Mouse (Mus musculus) kidney, adult 9 months (tissue): Measurements from ENCODE around the gene Caln1.
"Not testable (repeated sequence)": the region's sequence is repeated elsewhere in the genome, so short reads cannot be mapped to it uniquely, and the experiment has no call there.

Experiments used
- DNase-seq: peaks from one replicate; pipeline ENCODE4 v3.0.0; 2022

Caln1 gene

DNA sequence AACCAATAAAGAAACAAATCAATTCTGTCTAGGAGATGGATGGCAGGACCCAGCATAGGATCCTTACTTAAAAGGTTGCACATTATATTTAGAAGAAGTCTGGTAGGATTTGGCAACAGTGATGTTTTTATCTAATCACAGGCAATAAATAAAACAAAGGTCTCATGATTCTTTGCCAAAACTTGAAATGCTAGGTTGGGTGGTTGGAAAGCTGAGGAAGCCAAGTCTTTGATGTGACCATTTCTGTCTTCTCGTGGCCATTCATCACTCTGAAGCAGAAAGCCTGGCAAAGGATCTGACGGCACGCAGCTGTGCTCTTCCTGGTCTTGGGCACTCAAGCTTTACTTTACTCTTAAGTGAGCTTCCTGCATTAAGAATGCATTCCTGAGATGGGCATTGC is 193.9 kb downstream of the Caln1 start:
- no peak for DNase-seq

DNA sequence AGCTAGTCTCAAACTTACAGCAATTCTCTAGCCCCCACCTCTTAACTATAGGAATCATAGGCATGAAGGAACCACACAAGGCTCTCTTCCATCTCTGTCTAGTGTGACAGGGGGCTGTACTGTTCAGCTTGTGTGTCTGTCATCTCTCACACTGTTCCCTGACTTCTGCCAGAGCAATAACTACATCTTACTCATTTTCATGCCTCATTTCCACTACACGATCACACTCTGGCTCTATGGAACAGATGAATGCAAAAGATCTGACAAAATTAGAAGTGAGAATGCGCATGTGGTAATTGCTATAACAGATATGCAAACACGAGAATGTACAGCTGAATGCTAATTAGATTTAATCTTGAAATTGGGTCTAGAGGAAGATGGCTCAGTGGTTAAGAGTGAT is 196.7 kb downstream of the Caln1 start:
- DNase-seq, result no peak

GRCm38 (mm10) chr5:130577581-130577980 is 208.3 kb downstream of the Caln1 start:
- no peak for DNase-seq

DNA sequence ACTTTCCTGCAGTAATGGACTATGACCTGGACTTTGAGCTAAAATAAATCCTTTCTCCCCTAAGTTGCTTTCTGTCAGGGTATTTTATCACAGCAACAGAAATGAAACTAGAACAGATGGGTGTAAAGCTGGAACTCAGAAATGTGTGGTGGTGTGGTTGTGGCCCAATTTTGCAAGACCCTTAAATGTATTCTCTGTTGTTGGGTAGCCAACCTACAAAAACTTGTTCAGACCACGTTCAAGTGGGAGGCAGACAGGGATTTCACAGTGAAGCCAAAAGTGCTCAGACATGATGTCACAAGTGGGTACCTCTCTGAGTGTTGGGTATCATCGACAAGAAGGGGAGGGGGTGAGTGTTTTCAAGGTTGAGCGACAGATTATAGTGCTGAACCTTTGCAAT is 214.8 kb downstream of the Caln1 start:
- DNase-seq, result no peak

GRCm38 (mm10) chr5:130586257-130586656 is 217.0 kb downstream of the Caln1 start:
- DNase-seq, result no peak

- DNase-seq, result no peak
Observed at GRCm38 (mm10) chr5:130596541-130596940, 227.3 kb downstream of the Caln1 start.

- no peak for DNase-seq
Observed at GRCm38 (mm10) chr5:130613657-130614056, 244.4 kb downstream of the Caln1 start.

- DNase-seq, result no peak
Observed at GRCm38 (mm10) chr5:130614209-130614608, 245.0 kb downstream of the Caln1 start.

GRCm38 (mm10) chr5:130620060-130620459 is 250.8 kb downstream of the Caln1 start:
- no peak for DNase-seq

DNA sequence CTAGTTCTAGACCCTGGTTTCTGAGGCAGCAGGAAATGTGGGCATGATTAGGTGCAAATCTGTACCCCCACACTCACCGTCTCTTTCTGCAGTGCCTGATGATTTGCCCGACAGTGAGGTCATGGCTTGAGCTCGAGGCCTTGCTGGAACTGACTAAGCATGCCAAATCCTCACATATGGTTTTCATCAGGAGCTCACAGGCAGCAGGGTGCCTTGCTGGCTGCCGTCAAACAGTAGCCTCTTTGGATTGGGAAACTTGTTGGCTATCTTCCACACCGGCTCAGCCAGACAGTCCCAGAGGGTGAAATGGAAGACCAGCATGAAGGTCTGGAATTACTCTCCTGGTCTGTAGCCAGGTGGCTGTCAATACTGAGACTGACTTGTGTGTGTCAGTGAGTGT is 254.0 kb downstream of the Caln1 start:
- DNase-seq, result peak; percentile 6

- no peak for DNase-seq
Observed at GRCm38 (mm10) chr5:130627800-130628199, 258.5 kb downstream of the Caln1 start.

GRCm38 (mm10) chr5:130635397-130635796 is 266.1 kb downstream of the Caln1 start:
- DNase-seq, result no peak

DNA sequence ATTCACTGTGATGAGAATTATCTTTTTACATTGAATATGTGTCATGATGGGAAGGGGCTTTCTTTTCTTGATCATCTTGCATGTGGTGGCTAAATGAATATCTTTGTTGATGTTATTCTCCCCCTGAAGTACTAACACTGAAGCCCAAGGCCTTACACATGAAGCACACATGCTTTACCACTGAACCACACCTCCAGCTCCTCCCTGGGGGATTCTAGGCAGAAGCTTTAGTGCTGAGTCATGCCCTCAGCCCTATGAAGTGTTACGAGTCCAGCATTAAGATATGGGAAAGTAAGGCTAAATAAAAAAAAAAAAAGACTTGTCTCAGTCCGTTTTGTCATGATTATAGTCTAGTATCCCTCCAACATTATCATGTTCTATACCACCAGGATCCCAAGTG is 272.6 kb downstream of the Caln1 start:
- no peak for DNase-seq

DNA sequence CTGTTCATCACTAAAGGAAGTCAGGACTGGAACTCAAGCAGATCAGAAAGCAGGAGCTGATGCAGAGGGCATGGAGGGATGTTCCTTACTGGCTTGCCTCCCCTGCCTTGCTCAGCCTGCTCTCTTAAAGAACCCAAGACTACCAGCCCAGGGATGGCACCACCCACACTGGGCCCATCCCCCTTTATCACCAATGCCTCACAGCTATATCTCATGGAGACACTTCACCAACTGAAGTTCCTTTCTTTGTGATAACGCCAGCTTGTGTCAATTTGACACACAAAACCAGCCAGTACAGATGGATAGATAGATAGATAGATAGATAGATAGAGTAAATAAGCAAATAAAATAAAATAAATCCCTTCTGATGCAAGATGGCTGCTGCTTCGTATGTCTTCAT is 276.9 kb downstream of the Caln1 start:
- not testable (repeated sequence) for DNase-seq

- DNase-seq, result no peak
Observed at GRCm38 (mm10) chr5:130658141-130658540, 288.9 kb downstream of the Caln1 start.

GRCm38 (mm10) chr5:130666091-130666490 is 296.8 kb downstream of the Caln1 start:
- no peak for DNase-seq

GRCm38 (mm10) chr5:130672588-130672987 is 303.3 kb downstream of the Caln1 start:
- DNase-seq, result no peak

DNA sequence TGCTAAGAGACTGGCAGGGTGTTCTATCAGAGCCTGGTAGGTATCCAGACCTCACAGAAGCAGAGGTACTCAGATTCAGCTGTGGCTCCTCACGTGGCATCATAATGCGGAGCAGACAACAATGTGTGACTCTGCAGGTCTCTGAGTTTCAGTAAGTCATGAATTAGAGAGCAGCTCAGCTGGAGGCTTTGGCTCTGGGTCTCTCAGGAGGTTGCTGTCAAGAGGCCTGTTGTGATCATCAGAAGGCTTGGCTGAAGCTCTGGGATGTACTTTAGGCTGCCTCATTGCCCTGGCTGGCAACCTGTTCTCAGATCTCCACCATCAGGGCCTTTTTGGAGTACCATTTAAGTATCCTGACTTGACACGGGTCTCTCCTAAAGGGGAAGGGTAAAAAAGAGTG is 303.8 kb downstream of the Caln1 start:
- no peak for DNase-seq

DNA sequence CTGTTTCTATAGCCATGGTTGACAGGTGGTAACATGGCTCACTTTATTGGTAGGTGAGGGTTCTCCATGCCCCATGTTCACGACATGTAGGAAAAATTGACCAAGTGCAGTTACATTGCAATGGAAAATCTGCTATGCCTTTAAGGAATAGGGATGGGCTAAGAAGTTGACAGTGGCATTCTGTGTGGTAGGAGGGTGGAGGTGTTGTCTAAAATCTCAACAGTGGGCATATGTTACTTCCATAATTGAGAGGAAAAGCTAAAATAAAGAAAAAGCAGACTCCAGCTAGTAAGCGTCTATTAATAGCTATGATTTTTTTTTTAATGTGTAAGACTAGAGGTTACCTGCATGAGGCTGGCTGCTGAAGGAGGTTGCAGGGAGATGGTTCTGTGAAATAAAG is 308.6 kb downstream of the Caln1 start:
- DNase-seq, result no peak

DNA sequence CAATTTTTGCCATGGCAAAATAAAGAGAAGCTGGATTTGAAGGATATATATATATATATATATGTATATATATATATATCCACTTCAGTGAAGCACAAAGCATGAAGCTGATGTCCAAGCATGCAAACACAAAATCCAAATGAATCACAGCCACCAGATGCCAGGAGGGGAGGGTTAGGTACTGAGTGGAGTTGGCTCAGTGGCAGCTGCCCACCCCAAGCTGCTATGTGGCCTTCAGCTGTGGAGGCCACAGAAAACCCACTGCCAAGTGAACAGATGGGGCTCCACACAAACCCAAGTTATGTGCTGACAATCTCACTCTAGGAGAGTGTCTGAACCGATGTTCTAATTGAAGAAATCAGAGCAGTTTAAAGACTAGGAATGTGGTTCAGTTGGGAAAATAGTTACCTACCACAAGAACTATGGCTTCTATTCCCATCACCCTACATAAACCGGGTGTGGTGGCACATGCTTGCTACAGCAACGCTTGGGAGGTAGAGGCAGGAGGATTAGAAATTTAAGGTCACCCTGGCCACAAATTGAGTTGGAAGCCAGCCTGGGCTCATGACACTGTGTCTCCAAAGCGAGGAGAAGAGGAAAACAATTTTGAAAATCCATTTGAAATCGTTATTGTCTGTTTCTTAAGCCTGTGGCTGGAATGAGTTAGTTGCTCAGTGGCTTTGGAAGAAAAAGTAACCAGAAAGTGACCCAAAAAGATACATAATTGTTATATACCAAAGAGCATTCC is 316.8 kb downstream of the Caln1 start:
- no peak for DNase-seq

DNA sequence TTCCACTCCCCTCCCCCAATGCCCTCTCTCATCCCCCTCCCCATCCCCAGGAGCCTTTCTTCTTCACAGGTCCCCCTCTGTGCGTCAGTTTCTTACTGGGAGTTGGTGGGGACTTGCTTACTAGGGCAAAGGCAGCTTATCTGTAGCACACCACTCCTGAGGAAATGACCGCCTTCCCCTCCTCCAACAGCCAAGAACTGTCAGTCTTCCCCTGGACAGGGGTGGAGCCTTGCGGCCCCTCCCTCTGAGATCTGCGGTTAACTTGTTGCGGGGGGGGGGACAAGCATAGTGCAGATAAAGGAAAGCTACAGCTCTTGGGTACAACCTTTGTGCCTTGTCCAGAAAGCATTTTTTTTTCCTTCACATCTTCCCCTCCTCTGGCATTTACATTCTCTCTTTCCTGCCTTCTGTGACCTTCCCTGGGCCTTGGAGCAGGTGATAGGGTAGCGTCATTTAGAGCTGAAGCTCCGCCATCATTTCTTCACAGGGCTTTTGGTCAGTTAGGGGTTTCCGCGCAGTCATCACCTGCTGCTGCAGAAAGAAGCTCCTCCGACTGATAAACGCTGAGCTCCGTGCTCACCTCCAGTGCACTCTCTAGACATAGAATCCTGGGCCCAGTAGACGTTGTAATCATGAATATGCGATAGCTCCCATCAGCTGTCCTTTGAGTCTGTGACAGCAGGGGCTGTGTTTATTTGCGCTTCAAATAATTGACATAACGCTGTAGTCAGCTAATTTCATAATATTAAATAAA is 319.3 kb downstream of the Caln1 start:
- DNase-seq, result no peak

- no peak for DNase-seq
Observed at GRCm38 (mm10) chr5:130691349-130691748, 322.1 kb downstream of the Caln1 start.

DNA sequence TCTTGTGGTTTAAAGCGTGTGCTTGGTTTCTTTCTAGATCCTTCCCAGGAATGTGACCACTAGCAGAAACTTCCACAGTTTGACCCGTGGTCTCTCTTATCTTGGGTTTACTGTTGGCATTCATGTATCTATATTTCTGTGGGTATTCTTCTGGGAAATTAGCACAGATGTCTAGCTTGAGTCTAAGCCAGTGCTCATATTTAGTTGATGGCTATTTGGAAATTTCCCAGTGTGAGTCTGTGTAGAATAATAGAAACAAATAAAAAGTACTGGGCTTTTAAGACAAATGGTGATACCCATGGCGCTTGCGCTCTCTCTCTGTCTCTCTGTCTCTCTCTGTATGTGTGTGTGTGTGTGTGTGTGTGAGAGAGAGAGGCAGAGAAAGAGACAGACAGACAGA is 330.2 kb downstream of the Caln1 start:
- no peak for DNase-seq

DNA sequence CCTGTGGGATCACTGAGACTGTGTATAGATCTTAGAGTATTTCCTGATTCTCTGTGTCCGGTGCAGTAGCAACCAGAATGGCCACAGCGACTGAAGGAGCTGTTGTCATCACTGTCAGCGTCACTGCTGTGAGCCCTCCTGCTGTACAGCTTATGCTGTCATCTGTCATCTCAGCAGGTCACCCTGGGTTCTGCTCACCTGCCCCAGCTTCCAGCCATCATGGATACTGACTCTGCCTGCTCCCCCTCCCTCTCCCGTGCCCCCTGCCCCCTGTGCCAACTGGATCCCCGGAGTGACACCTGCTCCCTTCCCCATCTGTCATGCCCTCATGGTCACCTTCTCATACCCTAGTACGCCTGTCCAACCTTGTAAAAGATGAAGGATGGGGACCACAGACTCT is 332.5 kb downstream of the Caln1 start:
- DNase-seq, result no peak

DNA sequence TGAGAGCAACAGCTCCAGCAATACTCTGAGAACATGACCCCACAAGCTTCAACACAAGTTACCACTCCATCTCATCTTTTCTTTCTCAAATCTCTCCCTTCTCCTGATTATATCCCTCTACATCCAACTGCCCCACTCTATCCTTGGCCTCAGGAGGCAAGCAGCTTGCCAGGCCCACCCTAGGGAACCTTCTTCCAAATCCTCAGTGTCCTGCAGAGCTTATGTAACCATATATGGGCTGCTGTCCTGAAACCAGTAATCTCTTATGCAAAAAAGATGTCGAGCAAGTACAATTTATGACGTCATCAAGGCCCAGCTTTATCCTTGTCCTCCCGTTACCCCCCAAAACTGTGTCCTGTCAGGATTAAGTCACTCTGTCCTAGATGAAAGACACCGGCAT is 333.1 kb downstream of the Caln1 start:
- no peak for DNase-seq
